Mouse (Mus musculus): ENCODE results near the gene Gm44511.
"Not testable (repeated sequence)": the region's sequence is repeated elsewhere in the genome, so short reads cannot be mapped to it uniquely, and the experiment has no call there.

Gm44511 gene

DNA sequence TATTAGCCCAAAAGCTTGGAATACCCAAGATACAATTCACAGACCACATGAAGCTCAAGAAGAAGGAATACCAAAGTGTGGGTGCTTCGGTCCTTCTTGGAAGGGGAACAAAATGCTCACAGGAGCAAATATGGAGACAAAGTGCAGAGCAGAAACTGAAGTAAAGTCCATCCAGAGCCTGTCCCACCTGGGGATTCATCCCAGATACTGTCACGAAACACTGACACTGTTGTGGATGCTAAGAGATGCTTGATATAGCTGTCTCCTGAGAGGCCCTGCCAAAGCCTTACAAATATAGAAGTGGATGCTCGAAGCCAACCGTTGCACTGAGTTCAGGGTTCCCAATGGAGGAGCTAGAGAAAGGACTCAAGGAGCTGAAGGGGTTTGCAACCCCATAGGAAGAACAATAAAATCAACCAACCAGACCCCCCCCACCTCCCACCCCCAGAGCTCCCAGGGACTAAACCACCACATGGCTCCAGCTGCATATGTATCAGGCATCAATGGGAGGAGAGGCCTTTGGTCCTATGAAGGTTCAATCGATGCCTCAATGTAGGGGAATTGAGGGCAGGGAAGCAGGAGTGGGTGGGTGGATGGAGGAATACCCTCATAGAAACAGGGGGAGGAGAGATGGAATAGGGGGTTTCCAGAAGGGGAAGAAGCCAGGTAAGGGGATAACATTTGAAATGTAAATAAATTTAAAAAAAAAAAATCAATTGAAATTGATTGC, 66.7 kb downstream of the Gm44511 start:
- no peak for DNase-seq

DNA sequence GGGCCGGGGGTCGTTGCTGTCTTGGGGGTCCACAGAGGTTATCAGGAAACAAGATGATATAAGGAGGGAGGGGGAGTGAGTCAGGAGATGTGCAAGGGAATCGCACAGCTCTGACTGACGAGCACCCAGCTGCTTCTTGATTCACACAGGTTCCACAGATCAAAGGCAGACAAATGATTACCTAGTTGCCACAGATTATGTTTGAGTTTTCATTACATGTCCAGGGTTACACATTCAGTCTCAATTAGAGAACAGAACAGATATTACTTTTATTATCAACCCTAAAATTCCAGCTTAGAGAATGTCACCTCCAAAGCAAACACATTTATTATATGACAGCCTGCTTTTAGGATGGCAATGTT, 70.7 kb downstream of the Gm44511 start:
- DNase-seq, result not testable (repeated sequence)

DNA sequence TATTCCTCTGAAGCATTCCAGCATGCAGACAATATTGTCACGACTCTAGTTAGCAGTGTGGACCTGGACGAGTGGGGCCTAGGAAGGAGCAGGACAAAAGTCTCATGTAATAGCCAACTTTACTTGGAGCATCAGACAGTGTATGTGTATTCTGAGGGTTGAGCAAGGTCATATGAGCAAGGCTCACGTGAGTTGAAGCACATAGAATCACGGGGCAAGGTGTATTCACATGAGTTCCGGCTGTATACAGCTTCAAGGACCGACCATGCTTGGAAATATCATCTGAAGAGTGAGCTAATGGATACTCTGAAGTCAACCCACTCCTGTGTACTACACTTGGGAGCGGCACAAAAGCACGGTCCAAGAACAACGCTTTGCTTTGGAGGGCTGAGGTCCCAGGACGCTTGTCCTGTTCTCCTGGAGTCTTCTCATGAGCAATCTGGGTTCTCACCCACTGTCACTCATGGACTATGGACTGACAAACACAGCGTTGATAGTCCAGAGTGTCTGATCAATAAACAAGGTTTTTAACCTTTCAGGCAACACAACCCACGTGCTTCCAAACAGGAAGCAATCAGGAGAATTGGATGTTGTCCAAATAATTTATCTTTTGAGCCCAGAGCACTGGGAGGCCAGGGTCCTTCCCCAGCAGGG, 71.2 kb downstream of the Gm44511 start:
- not testable (repeated sequence) for DNase-seq

DNA sequence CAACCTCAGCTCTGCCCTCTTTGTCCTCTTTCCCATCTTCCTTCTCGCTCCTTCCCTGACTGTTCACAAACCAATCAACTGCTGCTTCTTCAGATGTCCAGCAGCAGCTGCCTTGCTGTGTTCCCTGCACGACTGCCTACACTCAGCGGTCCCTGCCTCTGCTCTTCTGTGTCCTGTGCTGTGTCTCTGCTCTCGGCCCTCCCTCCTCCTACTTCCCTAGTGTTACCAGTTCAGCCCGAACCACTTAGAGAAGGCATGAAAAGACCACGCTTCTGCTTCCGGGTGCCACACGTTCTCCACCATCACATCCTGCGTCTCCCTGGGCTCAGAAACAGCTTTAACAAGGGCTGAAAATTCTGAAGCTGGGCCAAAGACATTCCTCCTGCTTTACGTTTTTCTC, 71.8 kb downstream of the Gm44511 start:
- DNase-seq, result not testable (repeated sequence)

DNA sequence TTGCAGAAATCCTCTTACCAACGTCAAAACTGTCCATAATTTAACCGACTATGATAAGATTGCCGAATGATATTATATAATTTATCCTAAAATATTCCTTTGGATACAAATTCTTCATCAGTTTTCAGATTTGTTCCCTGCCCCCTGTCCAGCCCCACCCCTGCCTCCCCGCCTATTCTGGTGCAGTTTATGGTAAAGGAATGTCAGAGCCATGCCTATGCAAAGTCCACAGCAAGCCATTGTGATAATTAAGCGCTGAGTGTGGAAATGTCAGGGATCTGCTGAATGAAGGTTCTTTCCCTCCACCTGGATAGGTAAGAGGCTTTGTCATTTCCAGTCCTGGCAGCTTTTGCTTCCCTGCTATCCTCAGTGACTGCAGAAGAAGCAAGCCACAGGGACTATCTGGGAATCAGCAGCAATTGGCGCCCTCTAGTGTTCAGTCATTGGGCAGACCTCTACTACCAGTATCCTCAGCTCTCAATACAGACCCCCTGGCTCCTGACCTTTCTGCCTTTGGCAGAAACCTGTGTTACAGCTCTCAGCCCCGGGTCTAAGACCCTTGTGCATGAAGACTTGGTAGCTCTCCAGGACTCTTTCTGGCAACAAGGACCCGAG, 72.4 kb downstream of the Gm44511 start:
- peak; percentile 77 to 83 for DNase-seq

DNA sequence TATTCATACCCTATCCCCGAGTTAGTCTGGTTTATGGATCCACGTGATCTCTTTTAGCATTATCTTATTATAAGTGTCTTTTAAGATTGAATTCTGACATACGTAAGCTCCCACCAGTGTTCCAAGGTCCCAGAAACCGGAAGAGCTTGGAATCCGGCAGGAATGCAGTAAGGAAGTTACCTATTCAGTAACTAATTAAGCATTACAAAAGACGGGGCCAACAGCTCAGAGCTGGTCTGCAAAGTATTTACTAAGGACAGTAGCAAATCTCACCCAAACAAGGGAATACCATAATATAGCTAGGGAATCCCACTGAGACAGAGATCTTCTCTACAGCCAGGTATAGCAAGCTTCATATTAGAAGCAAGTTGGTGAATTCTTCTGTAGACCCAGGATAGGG, 79.1 kb downstream of the Gm44511 start:
- not testable (repeated sequence) for DNase-seq

DNA sequence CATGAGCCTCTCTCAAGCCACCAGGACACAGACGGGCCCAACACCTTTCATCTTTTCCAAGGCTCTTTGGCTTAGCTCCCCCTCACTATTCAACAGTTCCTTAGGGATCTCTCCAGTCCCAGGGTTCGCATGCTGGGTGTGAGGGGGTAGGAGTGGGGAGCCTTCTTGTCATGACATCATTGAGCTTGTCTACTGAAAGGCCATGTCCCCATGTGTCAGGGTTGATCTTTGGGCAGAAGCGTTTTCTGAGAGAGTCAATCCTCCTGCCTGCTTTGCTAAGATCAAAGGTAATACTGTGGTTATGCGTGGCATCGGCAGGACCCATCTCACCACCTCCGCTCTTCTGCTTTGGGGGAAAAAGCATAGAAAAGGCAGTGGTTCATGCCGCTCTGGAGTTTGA, 88.7 kb downstream of the Gm44511 start:
- no peak for DNase-seq

DNA sequence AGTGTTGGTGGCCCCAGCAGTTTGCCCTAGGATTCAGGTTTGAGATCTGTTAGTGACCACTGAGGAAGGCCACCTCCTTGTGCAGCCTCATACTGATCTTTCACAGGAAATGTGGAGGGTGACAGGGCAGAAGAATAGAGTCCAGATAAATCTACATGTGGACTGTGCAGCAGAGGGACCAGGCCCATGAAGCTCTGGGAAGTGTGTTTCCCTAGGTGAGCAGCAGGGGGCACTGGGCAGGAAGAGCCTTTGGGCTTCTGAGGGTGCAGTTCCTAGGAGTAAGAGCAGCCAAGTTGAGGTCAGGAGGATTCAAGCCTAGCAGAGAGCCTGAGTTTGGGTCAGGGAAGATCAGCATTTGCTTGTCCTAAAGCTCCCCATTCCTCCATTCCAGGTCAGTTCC, 90.0 kb downstream of the Gm44511 start:
- peak in 1 of 2 experiments; percentile 38 for DNase-seq

DNA sequence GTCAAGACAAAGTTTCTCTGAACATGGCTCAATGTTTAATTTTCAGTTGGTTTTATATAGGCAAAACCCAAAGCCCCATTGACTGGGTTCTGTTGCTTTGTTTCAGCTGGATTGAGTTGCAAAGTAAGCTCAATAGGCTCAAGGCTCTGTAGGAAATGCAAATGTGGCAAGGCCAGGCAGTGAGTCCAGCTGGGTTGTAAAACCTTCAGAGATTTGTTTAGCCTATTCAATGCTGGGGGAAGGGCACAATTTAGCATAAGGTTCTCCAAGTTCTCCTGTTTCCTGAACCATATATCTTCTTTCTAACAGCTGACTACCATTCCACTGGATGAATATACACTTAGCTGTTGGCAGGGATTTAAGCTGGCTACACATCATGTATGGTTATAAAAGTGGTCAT, 91.2 kb downstream of the Gm44511 start:
- no peak for DNase-seq

DNA sequence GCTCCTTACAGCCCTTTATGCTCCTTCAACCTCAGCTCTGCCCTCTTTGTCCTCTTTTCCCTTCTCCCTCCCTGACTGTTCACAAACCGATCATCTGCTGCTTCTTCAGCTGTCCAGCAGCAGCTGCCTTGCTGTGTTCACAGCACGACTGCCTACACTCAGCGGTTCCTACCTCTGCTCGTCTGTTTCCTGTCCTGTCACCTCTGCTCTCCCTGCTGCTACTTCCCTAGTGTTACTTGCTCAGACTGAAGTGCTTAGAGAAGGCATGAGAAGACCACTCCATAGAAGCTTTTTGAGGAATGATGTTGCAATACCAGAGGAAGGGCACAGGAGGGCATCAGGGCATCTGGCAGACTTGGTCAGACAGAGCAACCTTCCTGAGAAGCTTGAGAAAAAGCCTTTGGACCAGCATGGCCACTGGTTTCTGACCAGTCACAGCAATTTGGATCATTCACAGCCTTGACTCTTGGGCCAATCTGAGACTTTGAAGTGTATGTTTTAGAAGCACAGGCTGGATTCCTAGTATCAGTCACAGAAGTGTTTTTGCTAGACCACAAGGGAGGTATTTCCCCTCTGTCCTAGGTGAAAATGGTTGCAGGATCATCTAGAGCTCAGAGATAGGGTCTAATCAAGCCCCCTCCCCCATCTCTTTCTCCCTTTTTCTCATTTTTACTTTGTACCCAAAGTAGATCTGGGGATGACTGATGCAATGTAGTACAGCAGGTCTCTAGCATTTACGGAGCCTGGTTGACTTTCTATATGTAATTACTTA, 92.0 kb downstream of the Gm44511 start:
- DNase-seq, result no peak

DNA sequence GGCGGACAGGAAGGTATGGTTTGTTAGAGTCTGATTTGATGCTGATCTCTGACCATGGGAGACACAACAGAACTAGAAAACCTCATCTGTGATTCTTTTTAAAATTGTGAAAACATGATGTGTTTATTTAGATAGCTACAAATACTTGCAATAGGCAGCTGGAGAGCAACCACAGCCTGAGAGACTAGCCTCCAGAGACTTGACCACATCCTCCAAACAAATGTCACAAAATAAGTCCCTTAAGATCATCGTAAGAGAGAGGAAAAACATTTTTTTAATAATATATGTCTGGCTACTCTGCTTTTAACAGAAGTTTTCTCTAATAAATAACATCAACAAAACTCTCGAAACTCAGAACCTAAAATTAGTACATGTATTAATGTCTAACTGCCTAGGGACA, 94.1 kb downstream of the Gm44511 start:
- DNase-seq, result no peak

Data from lung, postnatal 4 days (tissue).